Mouse (Mus musculus): ENCODE measurements at regions not wholly inside any gene's neighbourhood (a gene's known extent, or its start where the extent isn't known, plus 50 kb on each side); places are given as distances from the start of the nearest gene placed in this dataset.

- DNase-seq (ENCODE audit: low spot score in 2 of 2): no peak
Observed at GRCm38 (mm10) chr4:56686141-56686540, 53.7 kb upstream of the Gm26657 start.

- no peak for DNase-seq (ENCODE audit: low spot score in 2 of 2)
Observed at GRCm38 (mm10) chr4:56685696-56686095, 54.2 kb upstream of the Gm26657 start.

- peak; percentile 56 to 60 for DNase-seq (ENCODE audit: low spot score in 2 of 2)
Observed at GRCm38 (mm10) chr4:56685123-56685522, 54.7 kb upstream of the Gm26657 start.

GRCm38 (mm10) chr4:56684031-56684430 is 55.8 kb upstream of the Gm26657 start:
- no peak for DNase-seq (ENCODE audit: low spot score in 2 of 2)

DNA sequence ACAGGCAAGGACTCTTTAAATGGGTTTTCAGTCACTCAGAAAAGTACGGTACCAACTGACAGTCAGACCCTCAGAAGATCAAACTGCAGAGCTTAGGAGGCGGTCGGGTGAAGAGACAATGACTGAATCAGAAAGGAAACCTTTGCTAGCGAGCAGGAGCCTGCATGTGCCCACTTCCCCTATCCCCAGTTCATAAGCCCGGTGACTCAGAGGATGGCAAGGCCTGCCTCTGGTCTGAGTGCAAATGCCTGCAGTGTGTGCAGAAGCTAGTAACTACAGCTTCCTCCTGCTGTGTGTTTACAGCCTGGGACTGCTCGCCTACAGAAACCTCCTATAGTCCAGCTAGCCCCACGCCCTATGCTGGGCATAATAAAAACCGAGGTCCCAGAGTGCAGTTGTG is 58.7 kb upstream of the Gm26657 start:
- DNase-seq (ENCODE audit: low spot score in 2 of 2): no peak

GRCm38 (mm10) chr4:56673868-56674267 is 66.0 kb upstream of the Gm26657 start:
- no peak for DNase-seq (ENCODE audit: low spot score in 2 of 2)

GRCm38 (mm10) chr4:56664921-56665320 is 74.9 kb upstream of the Gm26657 start:
- no peak for DNase-seq (ENCODE audit: low spot score in 2 of 2)

DNA sequence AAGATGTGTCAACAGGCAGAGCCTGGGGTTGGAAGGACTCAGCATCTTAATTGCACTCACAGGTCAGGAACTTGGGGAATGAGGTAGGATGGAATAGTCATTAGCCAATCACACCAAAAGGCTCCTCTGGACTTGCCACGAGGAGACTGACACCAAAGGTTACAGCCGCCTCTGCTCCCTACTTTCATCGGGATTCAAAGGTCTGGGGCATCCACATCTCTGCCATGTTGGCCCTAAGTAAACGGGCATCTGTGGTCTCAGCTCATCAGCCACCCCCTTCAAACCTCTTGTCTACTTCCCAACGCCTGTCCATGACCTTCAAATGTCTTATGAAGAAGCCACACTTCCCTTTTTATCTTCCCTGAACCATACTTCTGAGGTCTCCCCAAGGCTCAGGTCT is 78.1 kb upstream of the Gm26657 start:
- no peak for DNase-seq (ENCODE audit: low spot score in 2 of 2)

DNA sequence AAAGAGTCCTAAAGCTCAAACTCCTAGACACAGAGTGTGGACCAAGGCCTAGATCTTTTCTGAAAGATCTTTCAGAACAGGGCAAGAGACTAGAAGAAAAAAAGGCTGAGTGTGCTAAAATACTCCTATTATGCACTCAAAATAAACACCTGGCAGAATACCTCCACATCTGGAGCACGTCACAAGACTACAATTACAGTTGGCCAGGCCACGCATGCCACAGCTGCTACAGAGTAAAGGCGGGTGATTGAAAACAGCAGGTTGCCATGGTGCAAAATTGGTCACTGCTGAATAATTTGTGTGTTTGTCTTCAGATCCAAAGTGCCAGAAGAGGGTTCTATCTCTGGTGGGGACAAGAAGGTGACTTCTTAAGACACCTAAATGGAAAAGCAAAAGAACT is 82.8 kb upstream of the Gm26657 start:
- DNase-seq (ENCODE audit: low spot score in 2 of 2): no peak

DNA sequence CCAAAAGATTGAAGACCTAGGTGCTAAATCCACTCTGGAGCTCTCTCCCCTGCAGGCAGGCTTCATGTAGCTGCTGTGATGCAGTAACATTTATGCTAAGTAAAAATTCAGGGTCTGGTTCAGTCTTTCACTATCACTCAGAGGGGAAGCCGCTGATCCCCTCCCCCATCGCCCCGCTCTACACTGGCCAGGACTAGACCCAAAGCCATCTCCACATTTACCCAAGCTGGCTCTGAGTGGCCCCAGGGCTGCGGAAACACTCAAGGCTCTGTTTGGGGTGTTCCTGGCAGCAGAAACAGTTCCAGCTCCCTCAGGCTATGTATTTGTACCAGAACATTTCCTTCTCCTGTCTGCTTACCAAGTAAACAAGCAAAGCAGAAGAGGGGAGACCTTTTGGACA is 85.5 kb upstream of the Gm26657 start:
- no peak for DNase-seq (ENCODE audit: low spot score in 2 of 2)

DNA sequence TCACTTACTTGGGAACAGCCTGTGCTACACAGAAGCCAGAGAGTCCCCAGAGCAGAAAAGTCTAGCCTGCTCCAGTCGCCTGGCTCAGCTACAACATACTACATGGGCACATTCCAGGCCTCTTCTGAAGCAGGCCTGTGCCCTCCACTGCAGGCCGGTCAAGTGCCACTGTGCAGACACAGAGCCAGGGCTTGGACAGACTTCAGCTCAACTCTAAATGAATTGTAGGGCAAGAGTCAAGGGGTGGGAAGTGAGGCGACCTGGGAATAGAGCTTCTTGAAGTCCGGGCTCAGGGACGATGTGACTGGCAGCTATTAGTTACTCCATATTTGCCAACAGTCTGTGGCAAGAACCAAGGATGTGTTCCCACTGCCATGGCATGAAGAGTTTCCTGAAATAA is 87.1 kb upstream of the Gm26657 start:
- no peak for DNase-seq (ENCODE audit: low spot score in 2 of 2)

GRCm38 (mm10) chr4:56649731-56650130 is 90.1 kb upstream of the Gm26657 start:
- no peak for DNase-seq (ENCODE audit: low spot score in 2 of 2)

DNA sequence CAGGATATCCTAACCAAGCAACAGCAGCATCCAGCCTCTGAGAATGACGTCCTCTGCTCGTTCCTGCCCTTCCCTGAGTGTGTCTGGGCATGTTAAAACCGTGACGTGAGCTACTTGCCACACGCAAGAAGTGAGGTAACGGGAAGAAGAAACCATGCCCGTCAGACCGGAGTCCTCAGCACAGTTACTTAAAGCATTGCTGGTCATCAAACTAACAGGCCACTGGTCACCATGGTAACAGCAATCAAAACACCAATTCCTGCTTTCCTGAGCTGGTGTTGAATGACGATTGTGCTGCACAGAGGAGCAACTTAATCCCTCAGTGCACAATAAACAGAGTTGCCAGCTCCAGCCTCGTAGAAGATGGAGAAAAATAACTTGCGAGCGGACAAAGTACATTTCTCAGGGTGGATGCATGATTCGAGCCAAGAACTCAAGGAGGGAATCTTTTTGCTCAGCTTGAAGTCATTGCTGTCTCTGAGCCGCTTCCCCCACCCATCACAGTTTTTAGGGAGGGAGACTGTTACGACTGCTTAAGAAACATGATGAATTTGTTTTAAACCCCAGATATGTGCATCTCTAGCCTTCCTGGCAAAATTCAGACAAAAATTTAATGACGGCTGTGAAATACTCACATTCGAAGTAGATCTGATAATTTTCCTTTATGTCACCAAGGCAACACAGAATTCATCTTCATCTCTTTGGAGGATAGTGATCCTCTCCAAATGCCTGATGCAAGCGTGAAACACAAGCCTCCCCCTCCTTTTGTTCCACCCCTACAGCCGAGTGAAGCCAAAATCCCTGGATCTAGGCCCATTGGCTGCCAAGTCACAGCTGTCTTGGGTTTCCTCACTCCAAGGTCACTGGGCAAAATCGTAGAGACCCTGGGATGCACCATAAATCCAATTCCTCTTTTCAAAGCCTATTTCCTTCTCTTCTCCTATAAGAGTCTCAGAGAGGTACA is 95.6 kb upstream of the Gm26657 start:
- no peak for DNase-seq (ENCODE audit: low spot score in 2 of 2)

GRCm38 (mm10) chr4:56643491-56643890 is 96.4 kb upstream of the Gm26657 start:
- DNase-seq (ENCODE audit: low spot score in 2 of 2): no peak

DNA sequence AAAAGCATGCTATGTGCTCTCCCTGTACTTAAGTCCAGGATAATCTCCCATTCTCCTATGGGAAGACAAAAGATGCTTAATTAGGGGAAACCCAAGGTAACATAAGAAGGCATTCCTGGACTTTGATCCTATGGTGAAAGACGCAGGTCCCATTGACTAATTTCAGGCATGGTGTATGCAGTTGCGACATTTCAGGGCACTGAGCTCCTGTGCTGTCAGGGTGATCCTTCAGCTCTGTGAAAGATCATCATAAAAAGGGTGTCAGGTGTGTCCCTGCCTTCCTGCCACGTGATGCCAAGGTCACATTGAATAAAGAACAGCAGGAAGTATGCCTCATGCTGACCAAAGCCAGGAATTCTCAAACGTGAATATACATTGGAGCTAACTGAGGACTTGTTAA is 100.2 kb upstream of the Gm26657 start:
- no peak for DNase-seq (ENCODE audit: low spot score in 2 of 2)

DNA sequence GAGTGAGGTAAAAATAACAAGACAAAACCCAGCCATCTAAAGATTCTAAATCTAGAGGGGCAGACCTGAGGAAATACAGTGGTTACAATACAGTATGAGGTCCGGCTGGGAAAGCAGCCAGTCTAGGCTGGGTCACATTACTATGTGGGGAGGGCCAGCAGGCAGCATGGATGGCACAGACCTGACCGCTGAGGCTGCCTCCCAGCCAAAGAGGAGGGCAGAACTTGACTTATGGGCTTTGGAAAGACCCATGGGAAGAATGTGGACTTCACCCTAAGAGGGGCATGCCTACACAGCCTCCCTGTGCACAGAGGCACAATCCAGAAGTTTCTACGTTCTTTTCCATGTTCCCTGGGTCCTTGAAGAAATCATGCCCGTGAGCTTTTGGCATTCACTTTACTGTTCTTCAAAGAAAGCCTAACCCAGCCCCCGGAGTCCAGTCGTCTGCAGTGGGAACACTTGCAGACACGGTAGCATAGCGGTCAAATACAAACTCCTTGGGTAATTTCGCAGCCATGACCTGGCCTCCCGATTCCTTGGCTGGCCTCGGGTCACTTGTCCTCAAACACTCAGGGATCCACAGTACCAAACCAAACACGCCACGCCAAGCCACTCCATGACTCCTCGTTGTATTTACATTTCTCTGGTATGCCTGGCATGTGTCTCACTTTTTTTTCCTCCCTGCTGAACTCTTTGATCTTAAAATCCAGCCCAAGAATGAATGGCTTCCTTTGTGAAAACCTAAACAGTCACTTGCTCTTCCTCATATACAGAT is 101.0 kb upstream of the Gm26657 start:
- no peak for DNase-seq (ENCODE audit: low spot score in 2 of 2)

- no peak for DNase-seq (ENCODE audit: low spot score in 2 of 2)
Observed at GRCm38 (mm10) chr4:56636265-56636664, 103.6 kb upstream of the Gm26657 start.

- no peak for DNase-seq (ENCODE audit: low spot score in 2 of 2)
Observed at GRCm38 (mm10) chr4:56633528-56633927, 106.3 kb upstream of the Gm26657 start.

GRCm38 (mm10) chr4:56630251-56630650 is 109.6 kb upstream of the Gm26657 start:
- DNase-seq (ENCODE audit: low spot score in 2 of 2): no peak

DNA sequence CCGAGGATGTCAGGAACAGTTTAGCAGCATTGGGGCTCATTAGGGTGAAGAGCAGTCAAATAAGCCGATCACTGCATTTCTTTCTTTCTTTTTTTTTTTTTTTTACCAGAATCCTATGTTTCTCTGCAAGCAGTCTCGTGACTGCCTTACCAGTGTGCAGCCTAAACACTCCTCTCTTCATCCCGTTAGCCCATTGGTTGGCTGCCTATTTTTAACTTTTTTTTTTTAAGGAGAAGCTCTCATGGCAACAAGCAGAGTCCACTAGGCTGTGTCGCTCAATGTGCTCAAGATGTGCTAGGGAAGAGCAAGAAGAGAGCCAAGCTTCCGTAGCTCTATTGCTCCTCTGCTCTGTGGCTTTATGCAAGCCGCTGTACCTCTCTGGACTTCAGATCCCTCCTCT is 112.7 kb upstream of the Gm26657 start:
- DNase-seq (ENCODE audit: low spot score in 2 of 2): no peak

DNA sequence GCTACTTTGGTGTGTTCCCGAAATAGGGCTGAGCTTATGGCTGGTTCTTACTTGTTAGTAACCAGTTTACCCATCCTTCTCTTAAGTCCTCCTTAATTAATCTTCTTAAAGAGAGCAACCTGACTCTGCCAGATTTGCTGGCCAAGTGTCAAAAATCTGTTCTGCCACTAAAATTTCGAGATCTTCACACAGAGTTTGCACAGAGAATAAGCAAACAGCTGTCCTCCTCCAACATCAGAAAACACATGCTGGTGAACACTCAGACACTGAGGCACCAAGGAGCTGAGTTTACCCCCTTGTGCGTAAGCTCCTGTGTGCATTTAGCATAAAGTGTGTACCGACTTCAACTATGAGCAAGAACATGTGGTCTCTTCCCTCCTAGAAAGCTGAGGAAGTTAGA is 118.1 kb upstream of the Gm26657 start:
- no peak for DNase-seq (ENCODE audit: low spot score in 2 of 2)

GRCm38 (mm10) chr4:56621356-56621755 is 118.5 kb upstream of the Gm26657 start:
- DNase-seq (ENCODE audit: low spot score in 2 of 2): no peak

- DNase-seq (ENCODE audit: low spot score in 2 of 2): no peak
Observed at GRCm38 (mm10) chr4:56620628-56621027, 119.2 kb upstream of the Gm26657 start.

Measured in spleen, postnatal 36 days (tissue).